Mouse (Mus musculus) ES-Bruce4 (cell line): ENCODE data around the gene Itgb4. TPM values are rescaled to one million over a fixed set of nuclear protein-coding genes. Genes with fewer than 3 reads are reported as not detected.
A peak's percentile ranks its signal among the peaks of the same experiment; 100 is the strongest.

Source experiments
- H3K27ac ChIP-seq: 2 replicates; pipeline ENCODE4 v1.5.1; 2012; ENCODE audit warnings: low read length, inconsistent platforms; ENCODE audit not compliant: insufficient read depth
- H3K27me3 ChIP-seq: 2 replicates; pipeline ENCODE4 v1.6.1; 2012; ENCODE audit warnings: mild to moderate bottlenecking, low read length, inconsistent platforms; ENCODE audit not compliant: control insufficient read depth, poor library complexity, insufficient read depth, severe bottlenecking
- H3K36me3 ChIP-seq: 2 replicates; pipeline ENCODE4 v1.6.1; 2012; ENCODE audit warnings: inconsistent platforms, mild to moderate bottlenecking, low read length, moderate library complexity; ENCODE audit not compliant: control insufficient read depth, poor library complexity, insufficient read depth, severe bottlenecking
- H3K4me1 ChIP-seq: one replicate; pipeline ENCODE4 v1.8.1; 2011; ENCODE audit warnings: low read length; ENCODE audit not compliant: control insufficient read depth, insufficient read depth
- H3K4me3 ChIP-seq: 2 replicates; pipeline ENCODE4 v1.5.1; 2011; ENCODE audit warnings: low read depth, mild to moderate bottlenecking, low read length
- H3K9ac ChIP-seq: 2 replicates; pipeline ENCODE4 v1.6.1; 2012; ENCODE audit warnings: low read depth, mild to moderate bottlenecking, inconsistent platforms; ENCODE audit not compliant: poor library complexity, severe bottlenecking
- H3K9me3 ChIP-seq: replicated peaks from 2 replicates; pipeline ENCODE4 v1.6.1; 2012; ENCODE audit warnings: mild to moderate bottlenecking, low read length, inconsistent platforms; ENCODE audit not compliant: control insufficient read depth, poor library complexity, insufficient read depth, severe bottlenecking
- CTCF ChIP-seq: IDR thresholded peaks from one replicate; pipeline ENCODE4 v1.8.1; 2011; ENCODE audit warnings: low read depth, low read length
- EP300 ChIP-seq: IDR thresholded peaks from 2 replicates; pipeline ENCODE4 v1.6.1; 2011; ENCODE audit warnings: low read depth, low read length; ENCODE audit not compliant: insufficient read depth
- POLR2A ChIP-seq: IDR thresholded peaks from one replicate; pipeline ENCODE4 v1.8.1; 2011; ENCODE audit warnings: low read length; ENCODE audit not compliant: insufficient read depth
- polyA plus RNA-seq: library from polyadenylated mRNA; stranded (reverse); fragments of >200 nt; gene quantifications from 2 replicates; pipeline ENCODE4 v1.2.4, GENCODE M21; 2011; ENCODE audit warnings: low read depth; ENCODE audit not compliant: missing spikeins, insufficient read depth, insufficient read length

The Itgb4 gene
- polyA plus RNA-seq, 1 experiment = 9.3 TPM

- Histone ChIP-seq H3K9ac (peak overlapping the region; percentile 98), H3K27ac (peak overlapping the region; percentile 64), H3K36me3 (peaks cover 18% of the 10 kb centered on the region), H3K4me1 (no peaks in the 10 kb centered on the region), H3K27me3 (no peaks in the 10 kb centered on the region), H3K4me3 (peak overlapping the region; percentile 89), H3K9me3 (no peaks in the 10 kb centered on the region)
- TF ChIP-seq CTCF = peak; percentile 59
- TF ChIP-seq EP300 = no peak
Measured at GRCm38 (mm10) chr11:116023771-116024355, 49.4 kb downstream of the Itgb4 start.

- peak overlapping the region; percentile 98 for H3K9ac ChIP-seq
- TF ChIP-seq POLR2A = peak; percentile 100
- no peak for TF ChIP-seq CTCF
- 0 out of 2 replicates have a peak, but pooled peaks have one; percentile 23 for TF ChIP-seq EP300
- H3K36me3 ChIP-seq = peaks cover 18% of the 10 kb centered on the region
- no peaks in the 10 kb centered on the region for H3K27me3 ChIP-seq
- H3K4me1 ChIP-seq = no peaks in the 10 kb centered on the region
- no peaks in the 10 kb centered on the region for H3K9me3 ChIP-seq
- H3K27ac ChIP-seq = peak overlapping the region; percentile 64
- peak overlapping the region; percentile 89 for H3K4me3 ChIP-seq
Measured at GRCm38 (mm10) chr11:116024356-116024808, 49.9 kb downstream of the Itgb4 start.

GRCm38 (mm10) chr11:116025056-116025845 is 50.7 kb downstream of the Itgb4 start:
- Histone ChIP-seq H3K27me3 (no peaks in the 10 kb centered on the region), H3K9me3 (no peaks in the 10 kb centered on the region), H3K36me3 (peaks cover 18% of the 10 kb centered on the region), H3K4me1 (no peaks in the 10 kb centered on the region), H3K4me3 (no peak overlapping the region), H3K9ac (no peak overlapping the region), H3K27ac (no peak overlapping the region)
- TF ChIP-seq POLR2A (no peak), EP300 (no peak), CTCF (no peak)

GRCm38 (mm10) chr11:116027756-116028155 is 53.2 kb downstream of the Itgb4 start, which contains the start of gene H3f3b:
Gene H3f3b, minus strand, starts transcription at chr11:116027962.
- H3K36me3 ChIP-seq = peaks cover 6% of the 10 kb centered on the region
- no peak within 1 kb of the TSS for H3K4me3 ChIP-seq
- peak within 1 kb of the TSS; percentile 72 for H3K27ac ChIP-seq

GRCm38 (mm10) chr11:116028177-116028865 is 53.8 kb downstream of the Itgb4 start:
- H3K4me1 ChIP-seq = no peaks in the 10 kb centered on the region
- H3K4me3 ChIP-seq = no peak overlapping the region
- H3K9ac ChIP-seq = peak overlapping the region; percentile 45; the same call in 1 of the 2 replicates
- H3K27ac ChIP-seq = peak overlapping the region; percentile 72
- TF ChIP-seq POLR2A = no peak
- TF ChIP-seq CTCF = no peak
- no peak for TF ChIP-seq EP300
- peaks cover under 1% of the 10 kb centered on the region; the same call in 1 of the 2 replicates for H3K9me3 ChIP-seq
- peaks cover 9% of the 10 kb centered on the region for H3K36me3 ChIP-seq
- no peaks in the 10 kb centered on the region for H3K27me3 ChIP-seq

More at GRCm38 (mm10) chr11:116027756-116028155, 53.2 kb downstream of the Itgb4 start, which contains the start of gene H3f3b:
- Histone ChIP-seq H3K4me1 (no peaks in the 10 kb centered on the region), H3K9ac (peak within 1 kb of the TSS; percentile 45; the same call in 1 of the 2 replicates), H3K27me3 (no peaks in the 10 kb centered on the region), H3K9me3 (no peaks in the 10 kb centered on the region)
- TF ChIP-seq POLR2A (no peak), EP300 (0 out of 2 replicates have a peak, but pooled peaks have one; percentile 34), CTCF (no peak)
